Mouse (Mus musculus): ENCODE results near the gene Atp2c2. TPM values are rescaled to one million over a fixed set of nuclear protein-coding genes. Genes with fewer than 3 reads are reported as not detected.
A peak's percentile ranks its signal among the peaks of the same experiment; 100 is the strongest.

Gene Atp2c2
- total and polyA plus RNA-seq, 3 experiments, result 0.27 to 0.58 TPM; not detected in 1

DNA sequence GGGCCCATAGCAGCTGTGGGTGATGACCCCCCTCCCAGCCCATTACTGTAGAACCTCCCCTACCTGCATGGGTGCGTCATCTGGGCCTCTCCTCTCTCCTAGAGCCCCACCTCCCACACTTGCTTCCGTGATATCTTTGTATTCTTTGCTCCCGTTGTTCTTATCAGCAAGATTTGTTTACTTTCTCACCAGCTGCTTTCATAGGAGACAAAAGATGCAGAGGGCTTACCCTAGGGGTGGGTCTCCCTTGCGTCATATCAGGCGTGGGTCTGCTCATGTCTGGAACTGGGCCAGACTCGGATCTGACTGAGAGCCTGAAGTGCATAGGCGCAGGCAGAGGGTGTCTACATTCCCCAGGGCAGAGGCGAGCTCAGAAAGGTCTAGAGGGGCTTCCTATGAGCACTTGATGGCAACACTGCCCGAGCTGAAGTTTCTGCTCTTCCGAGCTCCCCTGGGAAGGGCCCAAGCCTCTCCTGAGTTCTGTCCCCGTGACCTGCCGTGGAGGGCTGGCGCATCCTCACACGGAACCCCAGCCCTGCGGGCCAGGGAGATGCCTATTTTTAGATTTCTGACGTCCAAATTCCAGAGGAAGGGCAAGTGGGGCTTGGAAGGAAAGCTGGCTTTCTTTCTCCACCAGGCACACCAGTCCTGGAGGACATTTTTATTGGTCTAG lies 29.3 kb upstream of the Atp2c2 start:
- Histone ChIP-seq H3K9ac (ENCODE audit: control insufficient read depth, low read depth, low read length, poor library complexity, severe bottlenecking) (no peak overlapping the region), H3K9me3 (replicated peaks; ENCODE audit: insufficient read depth, low read length) (no peaks in the 10 kb centered on the region), H3K4me3 (ENCODE audit: control insufficient read depth in 1 of 2, insufficient read depth in 1 of 2, low read depth in 2 of 2, low read length in 2 of 2) (no peak overlapping the region), H3K4me1 (ENCODE audit: control insufficient read depth in 1 of 2, insufficient read depth in 2 of 2, low read length in 2 of 2) (no peaks in the 10 kb centered on the region), H3K27me3 (ENCODE audit: control insufficient read depth in 1 of 2, insufficient read depth in 2 of 2, low read length in 2 of 2) (peaks cover 0 to 5% of the 10 kb centered on the region in 2 experiments), H3K27ac (ENCODE audit: control insufficient read depth, low read depth, low read length) (no peak overlapping the region), H3K79me2 (ENCODE audit: control insufficient read depth, insufficient read depth, low read length, poor library complexity) (no peaks in the 10 kb centered on the region), H3K36me3 (ENCODE audit: control insufficient read depth in 1 of 2, insufficient read depth in 2 of 2, low read length in 2 of 2) (no peaks in the 10 kb centered on the region)
- no peak for TF ChIP-seq HCFC1 (IDR thresholded peaks at IDR 0.05; ENCODE audit: low read depth, low read length)
- TF ChIP-seq TAL1 (IDR thresholded peaks at IDR 0.05; ENCODE audit: low read length), result no peak
- peak; percentile 49; the same call in 1 of the 2 replicates for TF ChIP-seq ETS1 (IDR thresholded peaks at IDR 0.05; ENCODE audit: low read depth, low read length)
- no peak for TF ChIP-seq TCF12 (IDR thresholded peaks at IDR 0.05; ENCODE audit: low read depth, low read length)
- TF ChIP-seq POLR2AphosphoS5 (IDR thresholded peaks at IDR 0.05; ENCODE audit: borderline replicate concordance, low read depth, low read length), result no peak
- DNase-seq (ENCODE audit: low read depth, low spot score), result peak; percentile 26

GRCm38 (mm10) chr8:119673976-119674555 lies 25.7 kb upstream of the Atp2c2 start:
- Histone ChIP-seq H3K27ac (ENCODE audit: control insufficient read depth, low read depth, low read length) (no peak overlapping the region), H3K36me3 (ENCODE audit: control insufficient read depth in 1 of 2, insufficient read depth in 2 of 2, low read length in 2 of 2) (no peaks in the 10 kb centered on the region), H3K9ac (ENCODE audit: control insufficient read depth, low read depth, low read length, poor library complexity, severe bottlenecking) (no peak overlapping the region), H3K27me3 (ENCODE audit: control insufficient read depth in 1 of 2, insufficient read depth in 2 of 2, low read length in 2 of 2) (no peaks in the 10 kb centered on the region), H3K4me1 (ENCODE audit: control insufficient read depth in 1 of 2, insufficient read depth in 2 of 2, low read length in 2 of 2) (peaks cover 0 to 4% of the 10 kb centered on the region in 2 experiments; a peak in 1 of 4 replicates), H3K4me3 (ENCODE audit: control insufficient read depth in 1 of 2, insufficient read depth in 1 of 2, low read depth in 2 of 2, low read length in 2 of 2) (no peak overlapping the region), H3K79me2 (ENCODE audit: control insufficient read depth, insufficient read depth, low read length, poor library complexity) (no peaks in the 10 kb centered on the region), H3K9me3 (replicated peaks; ENCODE audit: insufficient read depth, low read length) (no peaks in the 10 kb centered on the region)
- TF ChIP-seq MAZ (IDR thresholded peaks at IDR 0.05; ENCODE audit: low read depth, low read length), result no peak
- TF ChIP-seq GABPA (IDR thresholded peaks at IDR 0.05; ENCODE audit: low read depth, low read length), result no peak
- TF ChIP-seq CTCF (IDR thresholded peaks at IDR 0.05 in 2 of 3, conservative IDR thresholded peaks at IDR 0.05 in 1 of 3; ENCODE audit: control insufficient read depth in 1 of 3, insufficient read depth in 1 of 3, low read depth in 2 of 3, low read length in 3 of 3, poor library complexity in 1 of 3, severe bottlenecking in 1 of 3), result peak; percentile 57 to 62 (median 59)
- TF ChIP-seq JUND (IDR thresholded peaks at IDR 0.05; ENCODE audit: low read depth, low read length), result no peak
- no peak for TF ChIP-seq BHLHE40 (IDR thresholded peaks at IDR 0.05; ENCODE audit: borderline replicate concordance, low read depth, low read length)
- TF ChIP-seq MXI1 (IDR thresholded peaks at IDR 0.05; ENCODE audit: low read depth, low read length), result peak; percentile 53
- TF ChIP-seq SMC3 (IDR thresholded peaks at IDR 0.05; ENCODE audit: low read depth, low read length), result peak; percentile 38; the same call in 1 of the 2 replicates
- peak; percentile 97 for TF ChIP-seq MYC (IDR thresholded peaks at IDR 0.05; ENCODE audit: low read depth, low read length)
- no peak for TF ChIP-seq KAT2A (conservative IDR thresholded peaks at IDR 0.05; ENCODE audit: low read depth, low read length)
- TF ChIP-seq POLR2AphosphoS5 (IDR thresholded peaks at IDR 0.05; ENCODE audit: borderline replicate concordance, low read depth, low read length), result no peak
- no peak for TF ChIP-seq E2F4 (IDR thresholded peaks at IDR 0.05; ENCODE audit: borderline replicate concordance, low read depth, low read length)
- peak; percentile 45; the same call in 1 of the 2 replicates for TF ChIP-seq USF1 (IDR thresholded peaks at IDR 0.05; ENCODE audit: low read depth, low read length)
- TF ChIP-seq GATA1 (IDR thresholded peaks at IDR 0.05; ENCODE audit: low read depth, low read length), result no peak
- TF ChIP-seq POLR2AphosphoS2 (IDR thresholded peaks at IDR 0.05; ENCODE audit: low read length), result no peak
- TF ChIP-seq UBTF (IDR thresholded peaks at IDR 0.05; ENCODE audit: borderline replicate concordance, insufficient read depth, low read depth, low read length), result no peak
- peak; percentile 85 for TF ChIP-seq MAX (IDR thresholded peaks at IDR 0.05; ENCODE audit: low read length)
- DNase-seq (ENCODE audit: low read depth, low spot score), result peak; percentile 54
